Mouse (Mus musculus) ES-E14 (cell line): ENCODE results near the gene Trip12. TPM values are rescaled to one million over a fixed set of nuclear protein-coding genes. Genes with fewer than 3 reads are reported as not detected.

Experiments
- DNase-seq: peaks from one replicate; pipeline ENCODE4 v3.0.0-alpha.2; 2013; ENCODE audit warnings: low read depth, low spot score
- H3K27ac ChIP-seq: 2 replicates; pipeline ENCODE4 v1.5.1; 2012; ENCODE audit warnings: low read depth, mild to moderate bottlenecking, low read length, moderate library complexity, mixed read lengths; ENCODE audit not compliant: poor library complexity, insufficient read depth, severe bottlenecking
- H3K36me3 ChIP-seq: 2 replicates; pipeline ENCODE4 v1.6.1; 2012; ENCODE audit warnings: mild to moderate bottlenecking, low read length, moderate library complexity, mixed read lengths; ENCODE audit not compliant: control insufficient read depth, poor library complexity, insufficient read depth, severe bottlenecking
- H3K4me1 ChIP-seq, 2 experiments: fragments of 150-350 bp in 1 of 2; sonication (generic) in 1 of 2; 2 replicates each; pipeline ENCODE4 v1.6.1; 2012; ENCODE audit warnings: low read length in 2 of 2, mild to moderate bottlenecking in 1 of 2, mixed read lengths in 1 of 2; ENCODE audit not compliant: control insufficient read depth in 2 of 2, insufficient read depth in 2 of 2, poor library complexity in 1 of 2
- H3K4me3 ChIP-seq, 2 experiments: fragments of 150-350 bp in 1 of 2; sonication (generic) in 1 of 2; 2 replicates each; pipeline ENCODE4 v1.5.1; 2012; ENCODE audit warnings: low read length in 2 of 2, low read depth in 1 of 2, mild to moderate bottlenecking in 1 of 2, mixed read lengths in 1 of 2; ENCODE audit not compliant: insufficient read depth in 1 of 2, poor library complexity in 1 of 2, severe bottlenecking in 1 of 2
- H3K9ac ChIP-seq: 2 replicates; pipeline ENCODE4 v1.6.1; 2012; ENCODE audit warnings: low read depth, mild to moderate bottlenecking, low read length, mixed read lengths; ENCODE audit not compliant: poor library complexity, insufficient read depth, severe bottlenecking
- H3K9me3 ChIP-seq: fragments of 150-350 bp; sonication (generic); 2 replicates; pipeline ENCODE4 v1.6.1; 2012; ENCODE audit warnings: low read depth, mild to moderate bottlenecking, low read length; ENCODE audit not compliant: control insufficient read depth, insufficient read depth
- CHD2 ChIP-seq: IDR thresholded peaks from 2 replicates; pipeline ENCODE4 v1.6.1; 2014; ENCODE audit warnings: mild to moderate bottlenecking, low read depth, low read length, inconsistent platforms
- HCFC1 ChIP-seq: IDR thresholded peaks from 2 replicates; pipeline ENCODE4 v1.6.1; 2012; ENCODE audit warnings: low read length, inconsistent platforms, borderline replicate concordance; ENCODE audit not compliant: insufficient read depth
- MAFK ChIP-seq: IDR thresholded peaks from 2 replicates; pipeline ENCODE4 v1.6.1; 2014; ENCODE audit warnings: mild to moderate bottlenecking, low read depth, low read length, inconsistent platforms; ENCODE audit not compliant: insufficient read depth
- ZC3H11A ChIP-seq: IDR thresholded peaks from 2 replicates; pipeline ENCODE4 v1.6.1; 2012; ENCODE audit warnings: low read depth, mild to moderate bottlenecking, inconsistent platforms, low read length, borderline replicate concordance
- ZNF384 ChIP-seq: IDR thresholded peaks from 2 replicates; pipeline ENCODE4 v1.6.1; 2012; ENCODE audit warnings: low read depth, low read length, inconsistent platforms
- in situ Hi-C, 2 experiments: fragments of 600-800 bp; cut with MboI; formaldehyde crosslinking; loops; one replicate each; pipeline ENCODE4 v1.15.1; 2025; ENCODE audit warnings: low sequenced_read_pairs in 2 of 2, inconsistent platforms in 1 of 2; ENCODE audit not compliant: unreplicated experiment in 2 of 2
- total RNA-seq: library from RNA; depleted of rRNA; stranded (reverse); fragments of 300-350 nt; gene quantifications from 2 replicates; pipeline ENCODE4 v1.2.3, GENCODE M21; 2012

Trip12 gene
- total RNA-seq, 1 experiment: 425 TPM

GRCm38 (mm10) chr1:84871131-84871530 is 30.8 kb upstream of the Trip12 start:
- H3K36me3 ChIP-seq: no peaks in the 10 kb centered on the region
- no peak overlapping the region for H3K4me3 ChIP-seq
- H3K4me1 ChIP-seq: peaks cover 15 to 16% of the 10 kb centered on the region in 2 experiments
- in situ Hi-C loops: loop anchor here in 1 of 2 experiments (10.0 kb wide), 1 partner anchor 146 kb away; no protein-coding TSS in a partner anchor
- no peak for DNase-seq
- no peaks in the 10 kb centered on the region for H3K9me3 ChIP-seq
- H3K27ac ChIP-seq: peak overlapping the region; percentile 96
- TF ChIP-seq HCFC1 (no peak), ZNF384 (no peak), CHD2 (no peak), MAFK (no peak), ZC3H11A (no peak)
- H3K9ac ChIP-seq: peak overlapping the region; percentile 44; the same call in 1 of the 2 replicates

- in situ Hi-C loops: no loop called here
- Histone ChIP-seq H3K4me1 (peaks cover 16% of the 10 kb centered on the region in 2 experiments), H3K9me3 (no peaks in the 10 kb centered on the region), H3K4me3 (peak overlapping the region; percentile 48 to 59), H3K9ac (peak overlapping the region; percentile 73), H3K27ac (peak overlapping the region; percentile 90), H3K36me3 (no peaks in the 10 kb centered on the region)
- DNase-seq: no peak
- no peak for TF ChIP-seq HCFC1
- TF ChIP-seq MAFK: no peak
- no peak for TF ChIP-seq ZNF384
- TF ChIP-seq ZC3H11A: no peak
- no peak for TF ChIP-seq CHD2
These were observed 29.2 kb upstream of the Trip12 start for GRCm38 (mm10) chr1:84869498-84869897.

GRCm38 (mm10) chr1:84868841-84869240 is 28.5 kb upstream of the Trip12 start:
- in situ Hi-C loops: no loop called here
- no peak for TF ChIP-seq ZC3H11A
- peak overlapping the region; percentile 48 to 59 for H3K4me3 ChIP-seq
- H3K4me1 ChIP-seq: peaks cover 18 to 21% of the 10 kb centered on the region in 2 experiments
- peak overlapping the region; percentile 73; the same call in 1 of the 2 replicates for H3K9ac ChIP-seq
- H3K36me3 ChIP-seq: no peaks in the 10 kb centered on the region
- no peak for DNase-seq
- no peaks in the 10 kb centered on the region for H3K9me3 ChIP-seq
- H3K27ac ChIP-seq: peak overlapping the region; percentile 90; the same call in 1 of the 2 replicates

GRCm38 (mm10) chr1:84868311-84868710 is 28.0 kb upstream of the Trip12 start:
- H3K27ac ChIP-seq: peak overlapping the region; percentile 90; the same call in 1 of the 2 replicates
- peak overlapping the region; percentile 59; the same call in 1 of the 2 replicates for H3K9ac ChIP-seq
- peaks cover 16 to 19% of the 10 kb centered on the region in 2 experiments for H3K4me1 ChIP-seq
- TF ChIP-seq MAFK: no peak
- TF ChIP-seq ZNF384: no peak
- TF ChIP-seq ZC3H11A: no peak
- TF ChIP-seq HCFC1: no peak
- no peak for TF ChIP-seq CHD2
- no peak for DNase-seq
- in situ Hi-C loops: no loop called here
- no peaks in the 10 kb centered on the region for H3K9me3 ChIP-seq
- H3K36me3 ChIP-seq: no peaks in the 10 kb centered on the region
- no peak overlapping the region for H3K4me3 ChIP-seq

- Histone ChIP-seq H3K4me1 (peaks cover 21% of the 10 kb centered on the region in 2 experiments), H3K9ac (peak overlapping the region; percentile 32; the same call in 1 of the 2 replicates), H3K27ac (peak overlapping the region; percentile 87), H3K36me3 (no peaks in the 10 kb centered on the region), H3K4me3 (no peak overlapping the region), H3K9me3 (no peaks in the 10 kb centered on the region)
- TF ChIP-seq ZC3H11A (peak; percentile 40; the same call in 1 of the 2 replicates), HCFC1 (no peak)
- no peak for DNase-seq
- in situ Hi-C loops: no loop called here
These were observed 26.5 kb upstream of the Trip12 start for GRCm38 (mm10) chr1:84866706-84867230.
